Comparison of ENCODE assay signal across 14 mouse cellular contexts in genomic region chr7:101267457-101268259, GRCm38 (mm10). TPM values are rescaled to one million over a fixed set of nuclear protein-coding genes. Genes with fewer than 3 reads are reported as not detected.
A peak's percentile ranks its signal among the peaks of the same experiment; 100 is the strongest.
DNase-seq lines count a peak whose midpoint lies in the region; ATAC-seq lines count a peak whose summit lies in the region.
"Had no signal": no experiment of that assay in that cellular context is flagged by ENCODE, and none has a peak within 500 bp of the region (broad histone marks: within the 10 kb centered on the region; RNA-seq: fewer than 3 reads in every experiment).

No protein-coding gene starts in this region.

- H3K4me1 ChIP-seq in heart, embryonic 15.5 days (replicated peaks), result peaks cover 21% of the 10 kb centered on the region
- H3K4me1 ChIP-seq: hindbrain, embryonic 12.5 days had no signal

- H3K9ac ChIP-seq in heart, embryonic 15.5 days, result no peak overlapping the region
- H3K9ac ChIP-seq: hindbrain, embryonic 12.5 days; liver, embryonic 13.5 days had no signal

- H3K9me3 ChIP-seq in heart, embryonic 15.5 days (replicated peaks), result no peaks in the 10 kb centered on the region
- H3K9me3 ChIP-seq: G1E; hindbrain, embryonic 12.5 days; liver, embryonic 13.5 days had no signal

- 30% methylated on average over 3 of the region's 3 CpGs for WGBS in heart, embryonic 15.5 days

- no peak overlapping the region; the same call in 1 of the 2 replicates for H3K4me2 ChIP-seq in heart, embryonic 15.5 days
- H3K4me2 ChIP-seq: hindbrain, embryonic 12.5 days; liver, embryonic 13.5 days had no signal

- H3K27me3 ChIP-seq in heart, embryonic 15.5 days, result no peaks in the 10 kb centered on the region
- H3K27me3 ChIP-seq: hindbrain, embryonic 12.5 days; liver, embryonic 13.5 days had no signal

- peak; percentile 72; the same call in 1 of the 2 replicates for ATAC-seq in heart, embryonic 15.5 days (replicated peaks; ENCODE audit: insufficient number of reproducible peaks, insufficient read depth, low FRiP score, low read depth)

- H3K27ac ChIP-seq in heart, embryonic 15.5 days, result peak overlapping the region; percentile 85
- H3K27ac ChIP-seq: hindbrain, embryonic 12.5 days; liver, embryonic 13.5 days had no signal

- H3K4me3 ChIP-seq in heart, embryonic 15.5 days, result no peak overlapping the region
- H3K4me3 ChIP-seq: hindbrain, embryonic 12.5 days; liver, embryonic 13.5 days had no signal

- peaks cover 6% of the 10 kb centered on the region; the same call in 1 of the 2 replicates for H3K36me3 ChIP-seq in heart, embryonic 15.5 days

- peak; percentile 32 for DNase-seq in layer of hippocampus, adult 11-12 months (ENCODE audit: low spot score)
- no peak for DNase-seq in layer of hippocampus, postnatal 36 days
- DNase-seq in right cerebral cortex, adult 18-20 months, result peak; percentile 40
- DNase-seq in right cerebral cortex, postnatal 4 days, result no peak
- DNase-seq in telencephalon, adult 2 months (ENCODE audit: low read depth, low spot score), result peak; percentile 86
- no peak for DNase-seq in gastrocnemius, adult 8-10 months (ENCODE audit: low spot score in 2 of 2)
- DNase-seq: adrenal gland, adult 2 months; kidney, postnatal 25 days; liver, embryonic 13.5 days; spleen, adult 18-20 months; thymus, postnatal 36 days had no signal

RNA-seq across cellular contexts. Expression of gene Atg16l2, which starts 34.4 kb away (rescaled TPM):
- total RNA-seq in layer of hippocampus, postnatal 36 days (2021), result 10 to 100 TPM; 42.1 to 42.7 TPM
- polyA plus RNA-seq in heart, embryonic 15.5 days (2015; fragmentation: Nextera tagmentation; extraction: Ambion mirVana), result 28.1 and 30.5 TPM in 2 replicates
- total RNA-seq in gastrocnemius, adult 8-10 months (2022), result 1 to 10 TPM; 3.2 to 5.3 (median 4.3) TPM

RNA-seq across cellular contexts. Expression of gene Stard10, which starts 49.2 kb away (rescaled TPM):
- total RNA-seq in layer of hippocampus, postnatal 36 days (2021), result 10 to 100 TPM; 22.7 to 23.3 TPM
- polyA plus RNA-seq in heart, embryonic 15.5 days (2015; fragmentation: Nextera tagmentation; extraction: Ambion mirVana), result 25.0 and 32.9 TPM in 2 replicates
- 10 to 100 TPM; 34.9 to 48.5 (median 43.7) TPM for total RNA-seq in gastrocnemius, adult 8-10 months (2022)
- total RNA-seq: G1E had no signal

Comparison
In these comparisons a context has a peak if more than half of its experiments do, and no peak if none do; other contexts are left out.
1. DNase-seq: peak in layer of hippocampus, adult 11-12 months (single experiment), right cerebral cortex, adult 18-20 months (single experiment) and telencephalon, adult 2 months (single experiment); none in layer of hippocampus, postnatal 36 days (0 of 2), right cerebral cortex, postnatal 4 days (single experiment) and gastrocnemius, adult 8-10 months (0 of 2).
2. RNA of gene Atg16l2, which starts 34.4 kb away (total RNA-seq): 42.1 to 42.7 TPM in layer of hippocampus, postnatal 36 days; 3.2 to 5.3 TPM in gastrocnemius, adult 8-10 months; every median in the first group is over 4 times any median in the second.